Mouse (Mus musculus) small intestine, adult 2 months (tissue): Measurements from ENCODE around the gene Hnrnpul1. TPM values are rescaled to one million over a fixed set of nuclear protein-coding genes. Genes with fewer than 3 reads are reported as not detected.

ENCODE experiments used
- H3K27ac ChIP-seq: fragments of 200-500 bp; 2 replicates; pipeline ENCODE4 v1.5.1; 2012; ENCODE audit warnings: low read depth, low read length, control low read depth, inconsistent platforms; ENCODE audit not compliant: insufficient read depth
- H3K27me3 ChIP-seq: fragments of 200-500 bp; 2 replicates; pipeline ENCODE4 v1.6.1; 2012; ENCODE audit warnings: mild to moderate bottlenecking, moderate library complexity, low read length, inconsistent platforms; ENCODE audit not compliant: control insufficient read depth, insufficient read depth
- H3K36me3 ChIP-seq: fragments of 200-500 bp; 2 replicates; pipeline ENCODE4 v1.6.1; 2012; ENCODE audit warnings: mild to moderate bottlenecking, low read length, control low read depth, inconsistent platforms; ENCODE audit not compliant: control insufficient read depth, insufficient read depth
- H3K4me1 ChIP-seq: fragments of 200-500 bp; 2 replicates; pipeline ENCODE4 v1.6.1; 2012; ENCODE audit warnings: low read length, inconsistent platforms, mixed read lengths; ENCODE audit not compliant: control insufficient read depth, insufficient read depth, insufficient read length
- H3K4me3 ChIP-seq: fragments of 200-500 bp; 2 replicates; pipeline ENCODE4 v1.5.1; 2012; ENCODE audit warnings: low read depth, mild to moderate bottlenecking, control low read depth, inconsistent platforms, low read length, moderate library complexity
- CTCF ChIP-seq: fragments of 200-500 bp; IDR thresholded peaks from 2 replicates; pipeline ENCODE4 v1.5.1; 2012; ENCODE audit warnings: low read depth, mild to moderate bottlenecking, control low read depth, inconsistent platforms, low read length, moderate library complexity, mixed read lengths; ENCODE audit not compliant: insufficient replicate concordance, insufficient read length; ENCODE audit errors: extremely low read depth
- POLR2A ChIP-seq: fragments of 200-500 bp; IDR thresholded peaks from 2 replicates; pipeline ENCODE4 v1.6.1; 2012; ENCODE audit warnings: low read depth, mild to moderate bottlenecking, control low read depth, inconsistent platforms, low read length, moderate library complexity
- WGBS: fragments of 180-500 bp; shearing (Covaris S2); methylation state at CpG from one replicate; pipeline ENCODE4 v1.1.7; 2018; 5-methylcytosine and 5-hydroxymethylcytosine counted together
- polyA plus RNA-seq: library from polyadenylated mRNA; depleted of rRNA; stranded (reverse); fragments of >200 nt; gene quantifications from 2 replicates; pipeline ENCODE4 v1.2.3, GENCODE M21; 2012; rRNA removed

The Hnrnpul1 gene
- polyA plus RNA-seq, result 28.9 and 60.2 TPM in 2 replicates

DNA sequence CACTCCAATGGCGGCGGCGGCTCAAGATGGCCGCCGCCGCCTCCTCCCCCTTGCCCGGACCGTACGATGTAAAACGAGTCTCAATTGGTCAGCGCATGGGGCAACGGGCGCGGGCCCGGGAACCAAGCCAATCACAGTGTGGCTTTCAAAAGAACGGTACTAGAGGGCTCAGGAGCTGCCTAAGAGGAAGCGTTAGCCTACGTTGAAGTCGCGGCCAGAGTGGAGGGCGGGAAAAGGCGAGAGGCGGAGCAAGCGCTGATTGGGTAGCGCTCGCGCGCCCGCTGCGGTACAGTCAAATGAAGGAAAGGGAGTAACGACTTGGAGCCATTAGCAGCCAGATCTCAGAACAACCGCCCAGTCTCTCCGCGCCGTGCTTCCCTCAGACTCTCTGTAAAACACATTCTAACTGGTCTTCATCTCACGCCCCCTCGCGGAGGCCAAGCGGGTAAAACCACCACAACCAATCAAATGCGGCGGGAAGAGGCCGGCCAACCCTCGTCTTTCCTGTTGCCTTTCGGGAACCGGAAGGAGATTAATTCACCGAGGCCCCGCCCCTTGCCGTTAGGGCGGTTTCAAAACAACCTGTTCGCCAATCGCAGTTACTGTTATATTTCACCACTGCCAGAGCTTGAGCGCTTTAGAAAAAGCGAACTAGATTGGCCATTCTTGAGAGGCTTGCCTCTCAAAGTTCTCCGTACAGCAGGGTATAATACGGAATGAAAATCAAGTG is at the start of gene Hnrnpul1:
Gene Hnrnpul1 (minus strand): TSS at position 20 of the 730 bp plus-strand sequence.
- H3K4me1 ChIP-seq, result peaks cover 7% of the 10 kb centered on the region; the same call in 1 of the 2 replicates
- under 1% methylated on average over 55 of the region's 55 CpGs for WGBS
- H3K27ac ChIP-seq, result peak within 1 kb of the TSS; percentile 95
- peak within 1 kb of the TSS; percentile 79 for H3K4me3 ChIP-seq
- H3K36me3 ChIP-seq, result peaks cover 6% of the 10 kb centered on the region
- H3K27me3 ChIP-seq, result no peaks in the 10 kb centered on the region
- TF ChIP-seq CTCF (peak; percentile 54; the same call in 1 of the 2 replicates), POLR2A (no peak)

DNA sequence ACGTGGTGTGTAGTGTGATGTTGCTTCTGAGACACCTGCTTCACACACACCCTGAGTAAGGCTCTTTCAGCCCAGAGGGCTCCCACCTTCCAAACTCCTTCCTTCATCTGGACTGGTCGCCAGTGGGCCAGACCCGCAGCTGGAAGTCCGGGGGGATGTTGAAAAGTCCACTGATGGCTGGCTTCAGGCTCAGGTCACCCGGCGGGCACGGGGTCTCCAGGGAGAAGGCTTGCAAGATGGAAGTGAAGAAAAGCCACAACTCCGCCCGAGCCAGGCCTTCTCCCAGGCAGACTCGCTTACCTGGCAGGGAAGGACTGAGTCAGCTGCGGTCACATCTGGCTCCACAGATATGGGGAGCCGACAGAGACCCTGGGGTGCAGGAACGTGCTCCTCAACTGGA is 48.9 kb upstream of the Hnrnpul1 start:
- H3K27me3 ChIP-seq, result no peaks in the 10 kb centered on the region
- no peak overlapping the region; the same call in 1 of the 2 replicates for H3K27ac ChIP-seq
- WGBS, result 89% methylated on average over 13 of the region's 13 CpGs
- peaks cover 7% of the 10 kb centered on the region for H3K4me1 ChIP-seq
- peaks cover 22% of the 10 kb centered on the region for H3K36me3 ChIP-seq
- no peak overlapping the region for H3K4me3 ChIP-seq
- no peak for TF ChIP-seq POLR2A
- no peak for TF ChIP-seq CTCF

GRCm38 (mm10) chr7:25802241-25803125 is 47.9 kb upstream of the Hnrnpul1 start:
- peaks cover 15% of the 10 kb centered on the region for H3K36me3 ChIP-seq
- peaks cover 7% of the 10 kb centered on the region for H3K4me1 ChIP-seq
- peak overlapping the region; percentile 61 for H3K27ac ChIP-seq
- H3K27me3 ChIP-seq, result no peaks in the 10 kb centered on the region
- H3K4me3 ChIP-seq, result no peak overlapping the region
- TF ChIP-seq CTCF, result no peak
- TF ChIP-seq POLR2A, result no peak
- WGBS, result 61% methylated on average over 24 of the region's 24 CpGs

DNA sequence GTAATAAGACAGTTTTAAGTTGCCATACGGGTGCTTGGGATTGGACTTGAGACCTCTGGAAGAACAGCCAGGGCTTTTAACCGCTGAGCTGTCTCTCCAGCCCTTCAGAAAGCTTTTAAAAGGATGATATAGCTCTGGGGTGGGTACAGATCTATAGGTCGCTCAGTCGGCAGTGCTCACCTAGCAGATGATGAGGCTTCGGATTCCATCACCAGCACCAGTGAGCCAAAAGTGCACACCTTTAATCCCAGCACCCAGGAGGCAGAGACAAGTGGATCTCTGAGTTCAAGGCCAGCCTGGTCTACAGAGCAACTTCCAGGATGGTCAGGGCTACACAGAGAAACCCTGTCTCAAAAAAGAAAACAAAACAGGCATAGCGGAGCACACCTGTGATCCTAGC is 46.5 kb upstream of the Hnrnpul1 start:
- Histone ChIP-seq H3K4me1 (peaks cover 7% of the 10 kb centered on the region), H3K36me3 (peaks cover 12% of the 10 kb centered on the region), H3K27ac (no peak overlapping the region), H3K4me3 (no peak overlapping the region), H3K27me3 (no peaks in the 10 kb centered on the region)
- WGBS, result 91% methylated on average over 6 of the region's 6 CpGs
- no peak for TF ChIP-seq CTCF
- TF ChIP-seq POLR2A, result no peak

- Histone ChIP-seq H3K27ac (no peak overlapping the region), H3K4me3 (no peak overlapping the region), H3K36me3 (peaks cover 9% of the 10 kb centered on the region), H3K27me3 (no peaks in the 10 kb centered on the region), H3K4me1 (peaks cover 5% of the 10 kb centered on the region; the same call in 1 of the 2 replicates)
- TF ChIP-seq CTCF, result no peak
- TF ChIP-seq POLR2A, result no peak
- 23% methylated on average over 1 of the region's 1 CpGs for WGBS
These were observed 44.8 kb upstream of the Hnrnpul1 start for GRCm38 (mm10) chr7:25799369-25799768.

DNA sequence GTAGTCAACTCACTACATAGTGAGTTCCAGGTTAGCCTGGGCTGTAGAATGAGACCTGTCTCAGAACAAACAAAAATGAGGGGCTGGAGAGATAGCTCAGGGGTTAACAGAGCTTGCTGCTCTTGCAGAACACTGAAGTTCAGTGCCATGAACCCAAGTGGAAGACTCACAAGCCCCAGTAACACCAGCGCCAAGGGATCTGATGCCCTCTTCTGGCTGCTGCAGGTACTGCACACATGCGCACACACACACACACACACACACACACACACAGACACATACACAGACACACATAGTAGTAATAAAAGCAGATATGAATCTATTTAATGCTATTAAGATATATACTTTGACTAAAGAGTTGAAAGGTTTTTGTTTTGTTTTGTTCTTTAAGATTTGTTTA is 44.0 kb upstream of the Hnrnpul1 start:
- peaks cover 6% of the 10 kb centered on the region for H3K36me3 ChIP-seq
- TF ChIP-seq CTCF (peak; percentile 39; the same call in 1 of the 2 replicates), POLR2A (no peak)
- H3K27me3 ChIP-seq, result no peaks in the 10 kb centered on the region
- H3K4me3 ChIP-seq, result no peak overlapping the region
- H3K27ac ChIP-seq, result no peak overlapping the region
- H3K4me1 ChIP-seq, result peaks cover 5% of the 10 kb centered on the region; the same call in 1 of the 2 replicates
- 82% methylated on average over 2 of the region's 2 CpGs for WGBS

DNA sequence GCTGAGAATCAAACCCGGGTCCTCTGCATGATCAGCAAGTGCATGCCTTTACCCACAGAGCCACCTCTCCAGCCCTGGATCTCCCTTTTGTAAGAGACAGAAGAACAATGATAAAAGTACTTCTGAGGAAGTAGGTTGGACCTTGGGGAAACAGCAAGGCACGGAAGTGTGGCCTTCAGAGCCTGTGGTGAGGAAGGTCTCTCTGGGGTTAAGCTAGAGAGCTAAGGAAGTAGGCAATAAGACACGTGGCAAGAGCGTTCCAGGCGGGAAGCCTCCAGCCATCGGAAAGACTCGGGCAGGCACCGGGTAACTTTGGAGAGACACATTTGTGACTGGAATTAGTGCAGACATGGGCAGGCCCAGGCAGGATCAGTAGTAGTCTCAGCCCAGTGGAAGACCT is 40.2 kb upstream of the Hnrnpul1 start:
- Histone ChIP-seq H3K27me3 (no peaks in the 10 kb centered on the region), H3K27ac (no peak overlapping the region), H3K4me1 (peaks cover 5% of the 10 kb centered on the region; the same call in 1 of the 2 replicates), H3K36me3 (no peaks in the 10 kb centered on the region), H3K4me3 (no peak overlapping the region)
- WGBS, result 75% methylated on average over 8 of the region's 8 CpGs
- no peak for TF ChIP-seq POLR2A
- no peak for TF ChIP-seq CTCF
